Mouse (Mus musculus) testis, postnatal 14 days (tissue): ENCODE results near the gene Gm44805.
"Not testable (repeated sequence)": the region's sequence is repeated elsewhere in the genome, so short reads cannot be mapped to it uniquely, and the experiment has no call there.

Source experiments
- DNase-seq: peaks from one replicate; pipeline ENCODE4 v3.0.0; 2021; ENCODE audit warnings: low spot score

Gene Gm44805

GRCm38 (mm10) chr7:19698907-19699826, 17.9 kb upstream of the Gm44805 start, which contains the start of gene Apoe:
TSS of gene Apoe (minus strand) at chr7:19699188.
- DNase-seq, result peak; percentile 48

- DNase-seq, result no peak
Observed at GRCm38 (mm10) chr7:19697949-19698906, 17.0 kb upstream of the Gm44805 start.

- no peak for DNase-seq
Observed at GRCm38 (mm10) chr7:19696336-19696873, 15.2 kb upstream of the Gm44805 start.

GRCm38 (mm10) chr7:19695881-19696280, 14.7 kb upstream of the Gm44805 start:
- DNase-seq, result no peak

GRCm38 (mm10) chr7:19695213-19695594, 14.0 kb upstream of the Gm44805 start:
- no peak for DNase-seq

- no peak for DNase-seq
Observed at GRCm38 (mm10) chr7:19694336-19695212, 13.4 kb upstream of the Gm44805 start.

GRCm38 (mm10) chr7:19693421-19693820, 12.2 kb upstream of the Gm44805 start:
- DNase-seq, result no peak

GRCm38 (mm10) chr7:19691873-19692865, 10.9 kb upstream of the Gm44805 start, which contains the start of gene Apoc1:
TSS of gene Apoc1 (minus strand) at chr7:19692660.
- DNase-seq, result peak; percentile 52

- DNase-seq, result no peak
Observed at GRCm38 (mm10) chr7:19691434-19691833, 10.2 kb upstream of the Gm44805 start.

- no peak for DNase-seq
Observed at GRCm38 (mm10) chr7:19690845-19691244, 9.6 kb upstream of the Gm44805 start.

- DNase-seq, result no peak
Observed at GRCm38 (mm10) chr7:19688611-19689010, 7.4 kb upstream of the Gm44805 start.

GRCm38 (mm10) chr7:19688101-19688500, 6.9 kb upstream of the Gm44805 start:
- no peak for DNase-seq

GRCm38 (mm10) chr7:19686927-19687583, 5.8 kb upstream of the Gm44805 start:
- not testable (repeated sequence) for DNase-seq

GRCm38 (mm10) chr7:19686521-19686920, 5.3 kb upstream of the Gm44805 start:
- no peak for DNase-seq

- DNase-seq, result no peak
Observed at GRCm38 (mm10) chr7:19685374-19685773, 4.2 kb upstream of the Gm44805 start.

- DNase-seq, result no peak
Observed at GRCm38 (mm10) chr7:19683771-19684201, 2.6 kb upstream of the Gm44805 start.

GRCm38 (mm10) chr7:19682979-19683378, 1.8 kb upstream of the Gm44805 start:
- DNase-seq, result no peak

GRCm38 (mm10) chr7:19680702-19681101, 521 bp downstream of the Gm44805 start:
- no peak for DNase-seq

GRCm38 (mm10) chr7:19678901-19679300, 2.3 kb downstream of the Gm44805 start:
- DNase-seq, result no peak
